Mouse (Mus musculus): ENCODE data around the gene Gnl1. TPM values are rescaled to one million over a fixed set of nuclear protein-coding genes. Genes with fewer than 3 reads are reported as not detected.
"Not testable (repeated sequence)": the region's sequence is repeated elsewhere in the genome, so short reads cannot be mapped to it uniquely, and the experiment has no call there.

The Gnl1 gene
- total RNA-seq, 1 experiment from 2014 or later, result 44.8 TPM

GRCm38 (mm10) chr17:35991781-35992180 is 12.1 kb downstream of the Gnl1 start:
- ATAC-seq (replicated peaks; ENCODE audit: insufficient number of reproducible peaks, low FRiP score, low TSS enrichment, poor library complexity, severe bottlenecking), result no peak

GRCm38 (mm10) chr17:35993675-35994074 is 14.0 kb downstream of the Gnl1 start:
- ATAC-seq (replicated peaks; ENCODE audit: insufficient number of reproducible peaks, low FRiP score, low TSS enrichment, poor library complexity, severe bottlenecking), result peak; percentile 61

DNA sequence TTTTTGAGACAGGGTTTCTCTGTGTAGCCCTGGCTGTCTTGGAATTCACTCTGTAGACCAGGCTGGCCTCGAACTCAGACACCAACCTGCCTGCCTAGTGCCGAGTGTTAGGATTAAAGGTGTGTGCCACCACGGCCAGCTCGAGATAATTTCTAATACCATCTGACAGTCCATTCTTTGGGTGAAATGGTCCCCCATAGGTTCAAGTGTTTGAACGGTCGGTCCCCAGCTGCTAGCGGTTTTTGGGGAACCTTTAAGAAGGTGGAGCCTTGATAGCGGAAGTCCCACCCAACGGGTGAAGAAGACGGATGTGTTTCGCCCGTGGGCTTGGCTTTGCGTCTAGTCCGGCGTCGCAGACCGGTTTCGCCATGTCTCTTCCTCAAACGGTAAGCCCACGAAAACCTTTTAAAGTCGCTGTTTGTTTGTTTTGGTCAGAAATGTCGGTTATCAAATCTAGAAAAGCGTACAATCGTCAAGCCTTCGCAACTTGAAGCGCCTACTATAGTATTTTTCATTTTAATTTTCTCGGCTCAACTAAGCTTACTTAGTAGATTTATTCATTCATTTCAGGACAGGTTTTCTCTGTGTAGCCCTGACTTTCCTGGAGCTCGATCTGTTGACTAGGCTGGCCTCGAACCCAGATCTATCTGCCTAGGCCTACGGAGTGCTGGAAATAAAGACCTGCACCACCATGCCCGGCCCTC is 14.7 kb downstream of the Gnl1 start:
- ATAC-seq (replicated peaks; ENCODE audit: insufficient number of reproducible peaks, low FRiP score, low TSS enrichment, poor library complexity, severe bottlenecking), result peak; percentile 64

- ATAC-seq (replicated peaks; ENCODE audit: insufficient number of reproducible peaks, low FRiP score, low TSS enrichment, poor library complexity, severe bottlenecking), result no peak
Observed at GRCm38 (mm10) chr17:35994879-35995240, 15.2 kb downstream of the Gnl1 start.

DNA sequence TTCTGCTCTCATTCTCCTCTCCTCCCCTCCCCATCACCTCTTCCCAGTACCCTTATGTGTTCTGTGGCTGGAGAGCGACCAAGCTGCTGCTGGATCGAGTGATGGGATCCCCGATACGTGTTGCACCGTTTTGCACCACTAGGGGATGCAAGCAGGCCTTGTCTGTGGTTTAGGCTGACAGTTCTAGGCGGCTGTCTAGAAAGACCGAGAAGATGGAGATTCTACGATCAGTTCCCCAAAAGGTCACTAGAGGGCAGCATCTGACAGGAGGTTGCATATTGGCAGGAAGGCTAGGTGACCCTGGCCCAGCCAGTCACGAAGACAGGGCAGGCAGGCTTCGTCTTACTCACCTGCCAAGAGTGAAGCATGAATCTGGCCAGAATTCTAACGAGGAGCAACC is 17.3 kb downstream of the Gnl1 start:
- ATAC-seq (replicated peaks; ENCODE audit: insufficient number of reproducible peaks, low FRiP score, low TSS enrichment, poor library complexity, severe bottlenecking), result peak; percentile 75

DNA sequence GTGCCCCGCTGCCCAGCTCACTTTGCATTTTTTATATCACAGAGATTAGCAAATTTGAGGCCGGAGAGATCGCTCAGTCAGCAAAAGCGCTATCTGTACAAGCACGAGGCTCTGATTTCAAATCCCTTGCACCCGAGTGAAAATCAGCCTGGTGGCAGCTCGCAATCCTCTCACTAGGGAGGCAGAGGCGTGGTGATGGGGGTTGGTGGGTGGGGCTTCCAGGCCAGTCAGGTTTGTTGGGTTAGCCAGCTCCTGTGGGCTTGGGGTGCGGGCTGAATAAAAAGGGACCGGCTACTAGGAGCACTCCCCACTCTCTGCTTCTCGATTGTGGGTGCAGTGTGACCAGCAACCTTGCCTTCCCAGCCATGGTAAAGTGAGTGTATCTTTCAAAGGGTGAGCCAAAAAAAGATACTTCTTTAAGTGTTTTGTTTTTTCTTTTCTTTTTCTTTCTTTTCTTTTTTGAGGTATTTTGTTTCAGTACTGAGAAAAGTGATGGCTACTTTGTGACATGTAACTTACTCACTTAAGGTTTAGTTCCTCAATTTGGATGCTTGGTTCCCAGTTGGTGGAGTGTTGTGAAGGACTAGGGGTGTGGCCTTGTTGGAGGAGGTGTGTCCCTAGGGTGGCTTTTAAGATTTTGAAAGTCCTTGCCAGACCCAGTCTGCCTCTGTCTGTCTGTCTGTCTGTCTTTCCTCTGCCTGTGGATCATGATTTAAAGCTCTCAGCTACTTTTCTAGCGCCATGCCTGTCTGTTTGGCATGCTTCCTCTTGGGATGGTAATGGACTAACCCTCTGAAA is 18.3 kb downstream of the Gnl1 start:
- peak; percentile 51 for ATAC-seq (replicated peaks; ENCODE audit: insufficient number of reproducible peaks, low FRiP score, low TSS enrichment, poor library complexity, severe bottlenecking)

DNA sequence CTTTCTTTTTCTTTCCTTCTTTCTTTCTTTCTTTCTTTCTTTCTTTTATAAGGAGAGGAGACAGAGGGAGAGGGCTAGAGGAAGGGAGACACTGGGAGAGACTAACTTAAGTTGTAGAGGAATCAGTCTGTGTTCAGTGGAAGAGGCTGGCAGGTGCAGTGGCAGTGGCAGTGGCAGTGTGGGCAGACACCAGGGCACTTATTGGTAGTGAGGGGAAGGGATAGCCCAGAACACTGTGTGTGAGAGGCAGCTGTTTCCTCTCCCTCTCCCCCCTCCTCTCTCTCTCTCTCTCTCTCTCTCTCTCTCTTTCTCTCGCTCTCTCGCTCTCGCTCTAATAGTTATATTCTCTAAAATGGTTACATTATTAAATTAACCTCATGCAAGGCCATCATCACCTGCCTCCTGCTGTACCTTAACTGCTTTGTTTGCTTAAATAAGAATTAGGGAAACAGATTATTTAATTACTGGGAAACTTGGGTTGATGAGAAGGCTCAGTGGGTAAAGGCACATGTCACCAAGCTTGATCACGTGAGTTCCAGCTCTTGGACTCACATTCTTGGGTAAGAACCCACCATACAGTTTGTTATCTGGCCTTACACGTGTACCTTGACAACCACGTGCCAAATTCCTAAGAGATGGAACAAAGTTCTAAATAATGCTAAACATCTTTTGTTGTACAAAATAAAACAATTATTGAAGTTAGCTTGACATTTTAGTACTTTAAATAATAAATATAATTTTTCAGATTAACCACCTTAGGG is 19.1 kb downstream of the Gnl1 start:
- no peak for ATAC-seq (replicated peaks; ENCODE audit: insufficient number of reproducible peaks, low FRiP score, low TSS enrichment, poor library complexity, severe bottlenecking)

DNA sequence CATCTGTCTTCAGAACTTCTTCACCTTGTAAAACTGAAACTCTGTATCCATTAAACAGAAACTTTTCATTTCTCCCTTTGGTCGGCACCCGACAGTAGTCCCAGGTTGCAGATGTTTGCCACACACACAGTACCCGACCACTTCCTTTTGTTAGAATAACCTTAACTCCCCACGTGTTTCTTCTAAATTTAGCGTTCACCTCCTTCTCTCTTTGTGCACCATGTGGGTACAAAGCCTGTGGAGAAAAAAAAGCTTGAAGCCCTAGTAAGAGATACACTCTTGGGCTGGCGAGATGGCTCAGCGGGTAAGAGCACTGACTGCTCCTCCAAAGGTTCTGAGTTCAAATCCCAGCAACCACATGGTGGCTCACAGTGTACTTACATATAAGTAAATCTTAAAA is 19.7 kb downstream of the Gnl1 start:
- 0 out of 2 replicates have a peak, but pooled peaks have one; percentile 16 for ATAC-seq (replicated peaks; ENCODE audit: insufficient number of reproducible peaks, low FRiP score, low TSS enrichment, poor library complexity, severe bottlenecking)

- ATAC-seq (replicated peaks; ENCODE audit: insufficient number of reproducible peaks, low FRiP score, low TSS enrichment, poor library complexity, severe bottlenecking), result no peak
Observed at GRCm38 (mm10) chr17:36000349-36000748, 20.7 kb downstream of the Gnl1 start.

DNA sequence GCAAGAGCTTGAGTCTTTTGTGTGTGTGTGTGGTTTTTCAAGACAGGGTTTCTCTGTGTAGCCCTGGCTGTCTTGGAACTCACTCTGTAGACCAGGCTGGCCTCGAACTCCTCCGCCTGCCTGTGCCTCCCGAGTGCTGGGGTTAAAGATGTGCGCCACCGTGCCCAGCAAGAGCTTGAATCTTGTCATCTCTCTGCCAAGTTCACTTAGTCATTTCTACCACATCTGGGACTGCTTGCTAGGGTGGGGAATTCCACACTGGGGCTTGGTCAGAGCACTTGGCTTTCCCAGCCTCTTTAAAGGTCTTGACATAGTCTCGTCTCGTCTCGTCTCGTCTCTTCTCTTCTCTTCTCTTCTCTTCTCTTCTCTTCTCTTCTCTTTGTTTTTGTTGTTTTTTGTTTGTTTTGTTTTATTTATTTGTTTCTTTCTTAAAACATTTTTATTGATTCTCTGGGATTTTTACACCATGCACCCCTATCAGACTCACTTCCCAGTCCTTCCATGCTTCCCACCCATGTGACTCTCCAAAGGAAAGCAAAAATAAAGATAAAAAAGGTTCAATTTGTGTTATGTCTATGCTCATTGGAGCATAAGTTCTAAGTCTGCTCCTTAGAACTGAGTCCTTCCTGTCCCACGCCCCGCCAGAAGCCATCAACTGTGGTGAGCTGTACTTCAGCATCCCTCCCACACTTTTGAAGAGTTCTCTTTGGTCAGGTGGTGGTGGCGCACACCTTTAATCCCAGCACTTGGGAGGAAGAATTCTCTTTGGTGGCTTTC is 21.7 kb downstream of the Gnl1 start:
- ATAC-seq (replicated peaks; ENCODE audit: insufficient number of reproducible peaks, low FRiP score, low TSS enrichment, poor library complexity, severe bottlenecking), result no peak

DNA sequence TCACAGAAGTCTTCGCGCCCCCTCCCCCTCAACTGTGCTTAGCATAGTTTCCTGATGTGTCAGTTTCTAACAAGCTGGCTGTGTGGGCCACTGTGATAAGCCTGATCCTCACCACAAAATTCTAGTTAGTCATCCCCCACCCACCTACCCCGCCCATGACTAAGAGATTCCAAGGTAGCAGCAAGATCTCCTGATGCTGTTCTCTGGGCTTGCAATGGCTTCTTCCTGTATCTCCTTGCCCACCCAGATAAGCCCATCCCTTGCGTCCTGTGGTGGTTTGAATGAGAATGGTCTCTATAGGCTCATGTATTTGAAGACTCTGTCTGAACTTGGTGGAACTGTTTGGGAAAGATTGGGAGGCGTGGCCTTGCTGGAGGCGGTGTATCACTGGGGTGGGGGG is 22.3 kb downstream of the Gnl1 start:
- no peak for ATAC-seq (replicated peaks; ENCODE audit: insufficient number of reproducible peaks, low FRiP score, low TSS enrichment, poor library complexity, severe bottlenecking)

- ATAC-seq (replicated peaks; ENCODE audit: insufficient number of reproducible peaks, low FRiP score, low TSS enrichment, poor library complexity, severe bottlenecking), result no peak
Observed at GRCm38 (mm10) chr17:36003331-36003730, 23.7 kb downstream of the Gnl1 start.

DNA sequence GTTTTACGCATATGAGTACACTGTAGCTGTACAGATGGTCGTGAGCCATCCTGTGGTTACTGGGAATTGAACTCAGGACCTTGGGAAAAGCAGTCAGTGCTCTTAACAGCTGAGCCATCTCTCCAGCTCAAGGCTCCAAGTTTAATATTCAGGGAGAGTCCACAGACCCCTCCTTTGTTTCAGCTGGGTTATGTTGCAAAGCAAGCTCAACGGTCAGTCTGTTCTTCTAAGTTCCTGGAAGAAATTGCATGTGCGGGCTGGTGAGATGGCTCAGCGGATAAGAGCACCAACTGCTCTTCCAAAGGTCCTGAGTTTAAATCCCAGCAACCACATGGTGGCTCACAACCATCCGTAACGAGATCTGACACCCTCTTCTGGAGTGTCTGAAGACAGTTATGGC is 24.8 kb downstream of the Gnl1 start:
- ATAC-seq (replicated peaks; ENCODE audit: insufficient number of reproducible peaks, low FRiP score, low TSS enrichment, poor library complexity, severe bottlenecking), result not testable (repeated sequence)

DNA sequence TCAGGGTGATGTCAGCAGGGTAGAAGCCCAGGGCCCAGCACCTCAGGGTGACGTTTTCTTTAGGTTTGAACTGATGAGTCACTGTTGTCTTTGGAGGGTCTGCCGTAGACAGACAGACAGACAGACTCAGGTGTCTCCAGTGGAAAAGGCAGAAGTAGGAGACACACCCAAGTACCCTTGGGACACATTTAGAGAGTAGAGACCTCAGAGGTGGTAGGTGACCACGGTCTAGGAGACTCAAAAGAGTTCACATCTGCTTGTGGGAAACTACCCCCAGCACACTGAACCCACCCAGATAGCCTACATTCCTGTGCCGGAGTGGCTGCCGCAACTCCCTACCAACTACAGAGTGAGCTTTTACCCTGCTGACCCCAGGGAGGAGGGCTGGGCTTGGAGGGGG is 35.3 kb downstream of the Gnl1 start:
- ATAC-seq (replicated peaks; ENCODE audit: insufficient number of reproducible peaks, low FRiP score, low TSS enrichment, poor library complexity, severe bottlenecking), result no peak

- no peak for ATAC-seq (replicated peaks; ENCODE audit: insufficient number of reproducible peaks, low FRiP score, low TSS enrichment, poor library complexity, severe bottlenecking)
Observed at GRCm38 (mm10) chr17:36017046-36017445, 37.4 kb downstream of the Gnl1 start.

- no peak for ATAC-seq (replicated peaks; ENCODE audit: insufficient number of reproducible peaks, low FRiP score, low TSS enrichment, poor library complexity, severe bottlenecking)
Observed at GRCm38 (mm10) chr17:36018979-36019378, 39.3 kb downstream of the Gnl1 start.

GRCm38 (mm10) chr17:36019519-36019918 is 39.9 kb downstream of the Gnl1 start:
- ATAC-seq (replicated peaks; ENCODE audit: insufficient number of reproducible peaks, low FRiP score, low TSS enrichment, poor library complexity, severe bottlenecking), result no peak

DNA sequence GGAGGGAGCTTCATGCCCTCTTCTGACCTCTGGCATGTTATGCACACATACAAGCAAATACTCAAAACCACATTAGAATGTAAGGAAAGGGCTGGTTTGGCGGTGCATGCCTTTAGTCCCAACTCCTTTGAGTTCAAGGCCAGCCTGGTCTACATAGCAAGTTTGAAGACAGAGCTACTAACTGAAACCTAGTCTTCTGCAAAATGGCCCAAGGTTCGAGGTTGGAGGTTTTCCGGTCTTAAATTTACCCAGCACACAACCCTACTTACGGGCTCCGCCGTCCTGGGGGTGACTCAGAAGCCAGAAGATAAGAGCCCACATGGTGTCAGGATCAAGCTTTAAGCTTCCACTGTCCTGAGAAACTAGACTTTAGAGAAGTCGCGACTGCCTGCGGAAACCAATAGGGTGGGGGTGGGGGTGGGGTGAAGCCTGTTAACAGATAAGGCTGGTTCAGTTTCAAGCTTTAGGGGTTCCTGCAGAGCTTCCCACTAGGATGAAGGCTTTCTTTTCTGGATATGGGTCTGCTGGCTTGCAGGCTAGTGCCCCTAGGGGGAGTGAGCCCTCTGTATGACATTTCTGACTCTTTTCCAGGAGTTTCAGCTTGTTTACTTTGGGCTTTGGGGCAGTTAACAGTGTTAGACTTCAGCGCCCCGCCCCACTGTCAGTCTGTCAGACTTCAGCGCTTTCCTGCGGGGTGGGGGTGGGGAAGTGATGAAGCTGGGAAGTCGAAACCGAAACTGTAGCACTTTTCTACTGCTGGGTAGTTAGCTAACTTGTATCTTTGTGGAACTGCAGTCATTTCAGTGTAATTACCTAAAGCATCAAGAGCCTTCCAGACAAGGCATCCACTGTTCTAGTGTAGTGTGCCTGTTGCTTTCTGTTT is 40.8 kb downstream of the Gnl1 start, which contains the start of gene H2-T24:
TSS of gene H2-T24 (minus strand) at position 370 of the 883 bp plus-strand sequence.
- ATAC-seq (replicated peaks; ENCODE audit: insufficient number of reproducible peaks, low FRiP score, low TSS enrichment, poor library complexity, severe bottlenecking), result peak; percentile 93
